Mouse (Mus musculus): ENCODE measurements around the gene Tiam2. TPM values are rescaled to one million over a fixed set of nuclear protein-coding genes. Genes with fewer than 3 reads are reported as not detected.

Tiam2 gene
- polyA plus RNA-seq, 1 experiment from 2014 or later, result 0.51 TPM

DNA sequence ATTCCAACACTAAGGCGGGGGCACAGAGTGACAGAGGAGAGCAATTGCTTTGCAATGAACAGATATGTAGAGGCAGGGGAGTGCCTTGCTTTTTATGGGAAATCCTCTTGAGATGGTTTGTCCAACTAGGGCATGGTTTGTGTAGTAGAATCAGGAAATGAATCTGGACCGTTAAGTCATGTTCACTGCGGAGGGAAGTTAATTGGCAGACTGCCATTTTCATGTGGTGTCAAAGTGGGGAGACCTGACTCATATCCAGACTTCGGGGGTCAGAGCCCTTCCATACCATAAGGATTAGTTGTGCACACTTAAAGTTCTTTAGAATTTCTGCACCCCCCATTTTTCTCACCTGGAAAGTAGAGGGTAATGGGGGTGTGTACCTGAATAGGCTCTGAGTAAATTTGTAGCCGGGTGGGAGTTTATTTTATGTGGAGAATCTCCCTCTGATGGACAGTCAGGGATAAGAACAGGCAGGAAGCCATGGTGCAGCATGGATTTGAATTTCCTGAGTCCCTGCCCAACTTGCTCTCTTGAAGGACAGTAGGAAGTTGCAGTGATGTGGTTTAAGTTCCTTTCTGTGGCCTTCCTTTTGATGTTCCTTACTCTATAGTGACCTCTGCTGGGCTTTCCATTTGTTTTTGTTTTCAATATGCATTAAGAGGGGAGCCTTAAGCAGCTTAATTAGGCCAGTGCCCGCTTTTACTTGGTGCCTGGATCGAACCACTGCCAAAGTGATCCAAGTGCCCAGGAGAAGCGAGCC is 120.0 kb downstream of the Tiam2 start:
- peak; percentile 6 for DNase-seq (ENCODE audit: low spot score)

DNA sequence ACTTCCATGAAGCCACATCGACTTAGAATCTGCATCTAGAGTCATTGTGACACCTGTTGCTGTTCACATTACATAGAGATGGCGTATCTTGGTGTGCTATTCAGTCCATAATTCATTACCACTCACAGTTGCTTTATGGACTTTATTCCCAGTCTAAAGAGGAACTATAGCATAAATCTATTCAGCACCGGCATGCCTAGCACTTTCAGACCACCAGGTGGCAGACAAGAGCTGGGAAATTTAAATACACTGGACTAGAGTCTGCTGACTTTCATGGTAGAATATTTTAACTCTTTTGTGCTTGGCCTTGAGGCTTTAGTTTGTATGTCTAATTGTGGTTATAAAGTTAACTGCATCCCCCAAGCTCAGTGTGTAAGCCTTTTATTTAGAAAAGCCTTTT is 122.4 kb downstream of the Tiam2 start:
- peak; percentile 72 for DNase-seq (ENCODE audit: low spot score)

DNA sequence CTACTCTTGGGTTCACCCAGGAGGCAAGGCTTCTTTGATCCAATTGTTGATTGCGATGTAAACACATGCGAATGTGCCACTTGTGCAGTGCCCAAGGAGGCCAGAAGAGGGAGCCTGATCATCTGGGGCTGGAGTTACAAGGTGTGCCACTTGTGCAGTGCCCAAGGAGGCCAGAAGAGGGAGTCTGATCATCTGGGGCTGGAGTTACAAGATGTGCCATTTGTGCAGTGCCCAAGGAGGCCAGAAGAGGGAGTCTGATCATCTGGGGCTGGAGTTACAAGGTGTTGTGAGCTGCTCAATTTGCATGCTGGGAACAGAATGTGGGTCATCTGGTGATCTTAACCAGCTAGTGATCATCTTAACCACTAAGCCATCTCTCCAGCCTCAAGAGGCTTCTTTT is 124.7 kb downstream of the Tiam2 start:
- DNase-seq (ENCODE audit: low spot score), result peak; percentile 77

DNA sequence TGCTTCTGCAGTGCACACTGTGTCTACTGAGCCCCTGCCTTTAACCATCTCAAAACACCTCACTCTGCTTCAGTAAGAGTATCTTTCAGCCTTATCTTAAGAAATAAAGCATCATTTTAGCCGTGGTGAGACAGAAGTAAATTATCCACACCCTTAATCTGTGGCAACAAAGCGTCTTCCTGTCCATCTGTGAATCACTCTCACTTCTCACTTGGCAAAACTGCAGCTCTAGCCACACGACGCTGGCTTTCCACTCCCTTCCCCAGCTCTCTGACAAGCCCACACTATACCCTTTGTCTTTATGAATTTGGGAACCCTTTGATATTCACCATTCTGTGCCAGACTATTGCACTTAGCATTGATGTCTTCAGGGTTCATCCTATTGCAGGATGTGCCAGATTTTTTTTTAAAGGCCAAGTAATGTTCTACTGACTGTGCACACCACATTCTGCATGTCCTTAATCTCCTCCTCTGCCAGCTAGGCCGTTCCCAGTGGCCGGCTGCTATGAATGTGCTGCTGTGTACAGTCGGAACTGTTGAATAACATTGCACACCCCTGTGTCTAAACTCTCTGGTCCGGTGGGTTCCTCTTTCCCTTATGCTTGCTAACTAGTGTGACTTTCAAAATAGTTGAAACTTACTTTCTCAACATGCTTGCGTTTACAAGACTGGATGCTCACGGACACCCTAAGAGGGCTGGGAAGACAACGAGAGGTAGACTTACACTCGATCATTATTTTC is 126.4 kb downstream of the Tiam2 start:
- DNase-seq (ENCODE audit: low spot score), result no peak

DNA sequence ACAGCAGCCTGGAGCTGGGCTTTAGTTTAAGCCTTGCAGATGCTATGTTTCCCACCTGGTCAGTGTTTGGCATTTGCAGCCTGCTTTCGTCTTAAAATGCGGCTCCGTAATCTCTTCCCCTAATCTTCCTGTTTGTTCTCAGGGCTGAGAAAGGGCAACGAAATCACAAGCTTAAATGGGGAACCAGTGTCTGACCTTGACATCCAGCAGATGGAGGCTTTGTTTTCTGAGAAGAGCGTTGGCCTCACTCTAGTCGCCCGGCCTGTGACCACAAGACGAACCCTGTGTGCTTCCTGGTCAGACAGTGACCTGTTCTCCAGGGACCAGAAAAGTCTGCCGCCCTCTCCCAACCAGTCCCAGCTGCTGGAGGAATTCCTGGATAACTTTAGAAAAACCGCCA is 127.6 kb downstream of the Tiam2 start:
- DNase-seq (ENCODE audit: low spot score), result no peak

DNA sequence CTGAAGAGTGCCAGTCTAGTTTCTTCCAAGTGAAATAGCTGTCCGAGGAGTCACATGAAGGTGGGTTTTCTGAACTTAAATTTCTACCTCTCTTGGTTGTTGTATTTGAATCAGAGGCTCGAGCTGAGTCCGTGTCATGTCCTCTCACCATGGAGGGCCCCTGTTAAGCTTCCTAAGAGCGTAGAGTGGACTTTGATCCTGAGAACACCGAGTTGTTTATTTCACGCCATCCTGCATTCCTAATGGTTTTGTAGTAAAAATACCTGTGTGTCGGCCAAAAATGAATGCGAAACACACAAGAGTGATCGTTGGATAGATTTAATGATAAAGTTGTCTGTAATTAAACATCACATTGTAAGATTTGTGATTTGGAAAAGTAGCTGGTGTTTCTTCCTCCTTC is 128.5 kb downstream of the Tiam2 start:
- no peak for DNase-seq (ENCODE audit: low spot score)

DNA sequence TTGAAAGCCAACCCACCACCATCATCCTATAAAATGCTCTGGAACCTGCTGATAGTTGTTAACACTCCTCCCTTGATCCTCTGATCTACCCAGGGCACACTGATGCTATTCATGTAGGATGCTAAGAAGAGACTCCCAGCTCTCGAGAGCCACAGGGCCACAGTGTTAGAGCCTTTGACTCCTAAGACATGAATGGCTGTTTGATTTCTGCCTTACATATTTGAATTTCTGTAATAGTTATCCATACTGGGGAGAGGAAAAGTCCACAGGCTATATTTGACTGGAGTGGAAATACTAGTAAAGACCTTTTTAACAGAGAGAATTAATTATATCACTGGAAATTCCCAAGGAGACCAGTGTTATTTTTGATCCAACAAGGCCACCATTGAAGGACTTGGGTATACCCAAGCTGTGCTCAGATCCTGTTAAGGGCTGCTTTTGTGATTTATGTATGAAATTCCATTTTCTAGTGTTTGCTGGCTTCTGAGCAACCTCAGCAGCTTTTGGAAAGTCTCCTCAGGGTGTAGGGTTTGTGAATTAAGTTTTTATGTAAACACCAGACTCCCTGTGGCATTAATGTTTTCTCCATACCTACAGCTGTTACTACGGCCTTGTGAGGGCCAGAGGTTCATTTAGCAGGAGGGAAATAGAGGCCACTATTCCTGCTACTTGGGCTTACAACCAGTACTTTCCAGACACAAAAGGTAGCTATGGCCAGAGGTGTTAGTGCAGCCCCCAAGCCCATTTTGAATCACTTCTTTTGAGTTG is 131.7 kb downstream of the Tiam2 start:
- no peak for DNase-seq (ENCODE audit: low spot score)

DNA sequence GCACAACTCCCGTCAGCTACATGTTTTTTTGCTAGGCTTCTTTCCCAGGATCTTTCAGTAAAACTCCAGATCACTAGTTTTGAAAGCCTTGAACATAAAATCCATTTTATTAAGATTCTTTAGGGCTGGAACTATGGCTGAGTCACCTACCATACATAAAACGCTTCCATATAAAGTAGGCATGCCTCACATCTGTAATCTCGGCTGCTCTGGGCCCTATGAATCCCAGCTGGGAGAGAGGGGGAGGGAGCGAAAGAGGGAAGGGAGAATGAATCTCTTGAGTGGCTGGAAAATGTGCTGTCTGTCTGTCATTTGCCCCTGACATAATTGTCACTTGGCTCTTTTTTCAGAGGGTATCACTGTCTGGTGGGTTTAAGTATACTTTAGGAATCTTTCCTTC is 139.5 kb downstream of the Tiam2 start:
- DNase-seq (ENCODE audit: low spot score), result no peak

DNA sequence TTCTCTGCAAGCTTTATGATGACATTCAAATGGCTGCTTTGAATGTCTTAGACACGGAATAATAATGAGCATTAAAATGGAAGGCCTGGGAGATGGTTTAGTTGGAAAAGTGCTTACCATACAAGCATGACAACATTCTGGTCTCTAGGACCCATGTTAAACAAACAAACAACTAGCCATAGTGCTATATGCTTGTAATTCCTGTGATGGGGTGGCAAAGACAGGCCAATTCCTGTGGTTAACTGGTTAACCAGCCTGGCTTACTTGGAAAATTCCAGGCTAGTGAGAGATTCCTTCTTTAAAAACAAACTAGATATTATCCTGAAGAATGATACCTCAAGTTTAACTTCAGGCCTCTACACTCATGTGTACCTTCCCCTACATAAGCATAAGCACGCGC is 140.3 kb downstream of the Tiam2 start:
- DNase-seq (ENCODE audit: low spot score), result no peak

DNA sequence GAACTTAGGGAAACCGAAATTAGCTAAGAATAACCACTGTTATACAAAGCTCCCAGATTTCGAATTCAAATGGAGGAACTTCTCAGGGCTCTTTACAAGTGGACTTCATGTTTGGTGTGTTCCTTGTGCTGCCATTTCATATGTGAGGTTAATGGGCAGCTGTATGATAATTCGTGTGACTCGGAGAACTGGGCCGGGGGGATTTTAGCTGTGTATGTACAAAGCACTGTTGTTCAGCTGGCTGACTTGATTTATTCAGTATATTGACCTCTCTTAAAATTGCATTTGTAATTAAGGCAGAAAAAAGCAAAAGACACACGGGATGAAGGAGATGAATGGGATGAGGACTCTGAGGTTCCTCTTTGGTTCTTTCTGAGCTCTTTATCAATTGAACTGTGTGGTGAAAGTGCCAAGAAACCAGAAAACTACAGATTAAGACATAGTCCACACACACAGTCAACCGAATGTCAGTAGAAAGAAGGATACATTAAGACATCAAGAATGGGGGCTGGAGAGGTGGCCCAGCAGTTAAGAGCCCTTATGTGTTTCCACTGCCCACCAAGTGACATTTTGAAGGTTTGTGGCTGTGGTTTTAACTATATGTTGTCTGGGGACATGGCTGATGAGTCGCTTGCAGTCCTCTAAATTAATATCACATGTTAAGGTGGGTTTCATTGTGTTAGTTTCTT is 141.4 kb downstream of the Tiam2 start:
- DNase-seq (ENCODE audit: low spot score), result no peak

DNA sequence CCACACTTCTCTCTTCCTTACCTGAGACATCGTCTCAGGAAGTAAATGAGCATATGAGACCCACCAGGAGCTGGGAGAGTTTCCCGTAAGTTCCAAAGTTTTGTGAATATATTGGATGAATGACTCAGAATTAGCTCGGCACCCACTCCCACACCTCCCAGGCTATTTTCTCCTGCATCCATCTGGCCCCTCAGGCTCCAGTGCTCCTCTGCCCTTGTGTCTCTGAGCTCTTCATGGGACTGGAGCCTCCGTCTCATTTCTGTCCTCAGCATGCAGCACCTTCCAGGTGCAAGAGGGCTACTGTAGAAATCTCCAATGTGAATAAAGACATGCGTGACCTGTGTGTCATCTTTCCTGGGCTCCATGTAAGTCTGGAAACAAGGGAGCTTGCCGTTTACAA is 145.6 kb downstream of the Tiam2 start:
- no peak for DNase-seq (ENCODE audit: low spot score)

DNA sequence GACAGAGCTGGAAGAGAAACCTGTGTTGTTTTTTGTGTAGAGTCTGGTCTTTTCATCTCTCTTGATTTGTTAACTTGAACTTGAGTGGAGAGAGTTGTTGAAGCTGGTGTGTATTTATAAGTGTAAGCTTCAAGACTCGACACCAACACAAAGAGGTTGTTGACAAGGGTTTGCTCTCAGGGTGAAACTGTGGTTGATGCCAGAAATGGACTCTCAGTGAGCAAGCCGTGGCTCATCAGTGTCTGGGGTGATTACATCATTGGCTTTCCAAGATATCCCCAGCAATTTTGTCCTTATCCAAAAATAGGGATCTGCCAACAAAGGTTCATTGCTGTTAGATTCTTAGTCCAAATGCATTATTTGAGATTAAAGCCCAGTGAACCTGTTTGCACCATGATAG is 150.2 kb downstream of the Tiam2 start:
- DNase-seq (ENCODE audit: low spot score), result no peak

DNA sequence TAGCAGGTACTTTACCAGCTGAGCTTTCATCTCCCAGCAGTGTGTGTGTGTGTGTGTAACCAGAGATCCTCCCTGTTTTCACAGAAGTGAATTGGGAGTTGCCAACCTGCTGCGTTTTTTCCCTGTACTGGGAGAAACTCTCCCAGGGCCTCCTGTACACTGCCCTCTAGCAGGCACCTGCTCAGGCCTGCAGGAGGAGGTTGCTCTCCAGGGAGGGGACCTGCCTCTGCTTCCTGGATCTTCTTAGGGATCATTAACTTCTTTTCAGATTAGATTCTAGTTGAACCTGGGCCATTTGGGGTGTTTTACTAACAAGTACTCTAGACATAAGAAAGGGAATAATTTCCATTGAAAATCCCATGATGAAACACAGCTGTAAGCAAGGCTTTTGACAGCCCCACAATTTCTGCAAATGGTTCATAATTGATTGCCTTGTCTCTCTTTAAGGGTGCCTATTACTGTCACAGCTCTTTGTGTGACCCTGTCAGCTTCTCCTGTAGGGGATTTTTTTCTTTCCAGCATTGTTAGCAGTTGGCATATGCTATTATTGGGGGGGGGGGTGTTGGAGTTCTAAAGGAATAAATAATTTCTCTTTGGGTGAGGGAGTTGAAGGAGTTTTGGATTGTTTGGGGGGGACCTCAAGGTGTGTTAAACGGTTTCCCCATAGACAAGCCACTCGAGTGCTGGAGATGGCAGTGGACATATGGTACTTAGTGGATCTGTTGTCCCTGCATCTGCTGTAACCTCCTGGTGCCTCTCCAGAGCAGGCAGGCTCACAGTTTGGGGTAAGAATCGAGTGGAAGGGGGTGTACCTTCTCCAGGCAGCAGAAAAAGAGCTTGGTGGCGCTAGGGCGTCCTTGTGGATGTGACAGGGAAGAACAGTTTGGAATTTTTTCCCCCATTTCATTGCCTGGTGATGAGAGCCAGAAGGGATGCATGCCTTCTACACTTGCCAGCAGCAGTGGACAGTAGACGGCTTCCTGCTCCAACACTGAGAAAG is 155.5 kb downstream of the Tiam2 start:
- no peak for DNase-seq (ENCODE audit: low spot score)

DNA sequence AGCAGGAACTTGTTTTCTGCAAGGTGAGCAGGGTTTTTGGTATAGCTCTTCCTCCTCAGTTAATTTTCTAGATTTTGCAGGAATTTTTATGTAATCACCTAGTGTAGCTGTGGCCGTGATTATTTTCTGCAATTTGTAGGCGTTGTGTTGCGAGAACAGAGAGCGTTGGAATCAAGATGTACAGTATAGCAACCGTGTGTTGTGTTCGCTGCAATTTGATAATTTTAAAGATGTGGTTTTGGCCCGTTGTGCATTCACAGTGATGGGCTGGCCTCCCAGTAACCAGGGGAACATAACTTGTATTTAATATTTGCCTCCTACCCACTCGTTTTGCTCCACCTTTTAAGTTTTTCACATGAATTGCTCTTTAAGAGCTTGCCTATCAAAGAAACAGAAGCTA is 156.7 kb downstream of the Tiam2 start:
- DNase-seq (ENCODE audit: low spot score), result no peak

DNA sequence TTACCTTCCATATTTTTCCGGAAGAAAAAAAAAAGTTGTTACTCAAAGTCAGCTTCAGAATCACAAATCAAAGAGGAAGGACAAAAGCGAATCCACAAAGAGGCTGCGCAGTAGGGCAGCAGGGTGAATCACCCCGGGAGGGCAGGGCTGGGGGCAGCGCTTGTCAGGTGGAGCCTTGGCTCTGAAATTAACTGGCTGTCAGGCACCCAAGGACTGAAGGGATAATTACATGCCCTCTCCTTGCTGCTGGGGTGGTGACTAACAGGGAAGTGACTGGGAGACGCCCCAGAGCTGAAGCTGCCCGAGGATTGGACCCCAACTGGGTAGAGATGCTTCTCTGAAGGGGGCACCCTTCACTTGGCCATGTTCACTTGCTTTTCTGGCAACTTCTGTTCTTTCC is 159.5 kb downstream of the Tiam2 start:
- no peak for DNase-seq (ENCODE audit: low spot score)

DNA sequence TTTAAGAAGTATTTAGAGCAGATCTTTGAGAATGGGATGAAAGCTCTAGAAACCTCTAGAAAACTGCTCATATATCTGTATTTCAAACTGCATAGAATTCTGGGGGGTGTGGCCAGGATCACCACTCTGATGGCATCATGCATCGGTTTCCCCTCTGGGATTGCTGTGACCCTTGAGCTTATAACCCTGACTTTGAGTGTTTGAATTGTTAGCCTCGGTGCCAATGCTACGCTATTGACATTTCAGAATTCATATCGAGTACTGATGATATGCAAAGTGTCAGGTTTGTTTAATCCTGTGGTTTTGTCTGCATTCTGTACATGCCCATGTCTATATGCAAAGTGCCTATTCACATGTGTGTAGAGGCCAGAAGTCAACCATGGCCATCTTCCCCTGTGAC is 160.8 kb downstream of the Tiam2 start:
- no peak for DNase-seq (ENCODE audit: low spot score)

DNA sequence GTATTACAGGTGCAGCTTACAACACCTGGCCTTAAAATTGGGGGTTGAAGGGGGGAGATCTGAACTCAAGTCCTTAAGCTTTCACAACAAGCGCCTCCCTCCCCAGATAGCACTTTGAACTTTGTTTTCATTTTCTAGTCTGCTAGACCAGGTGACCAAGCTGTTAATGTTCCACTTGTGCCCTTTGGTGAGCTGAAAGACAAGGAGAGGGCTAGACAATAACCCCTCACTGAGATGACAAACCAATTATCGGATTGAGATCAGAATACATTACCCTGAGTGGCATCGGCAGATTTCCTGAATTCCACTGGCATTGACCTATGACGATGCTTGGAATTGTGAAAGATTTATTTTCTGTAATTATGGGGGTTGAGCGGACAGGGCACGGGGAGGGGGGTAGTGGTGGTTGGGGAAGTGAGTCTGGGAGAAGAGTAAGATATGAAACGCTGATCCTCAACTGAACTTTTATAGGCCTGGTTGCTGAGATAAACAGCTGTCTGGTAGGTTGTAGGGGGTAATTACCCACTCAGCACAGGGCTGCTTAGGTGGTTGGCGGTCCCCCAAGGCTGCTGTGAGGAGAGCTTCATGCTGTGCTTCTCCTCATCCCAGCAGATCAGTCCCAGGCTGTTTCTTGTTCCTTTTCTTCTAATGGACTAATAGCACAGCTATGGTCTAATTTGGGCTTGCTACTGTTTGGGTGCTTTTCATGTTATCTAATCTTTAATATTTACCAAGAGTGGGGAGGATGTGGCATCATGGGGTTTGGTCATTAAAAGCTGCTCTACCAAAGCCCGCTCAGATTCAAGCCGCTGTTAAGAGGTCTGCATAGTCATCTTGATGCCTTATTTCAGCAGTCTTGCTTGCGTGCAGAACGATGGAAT is 161.6 kb downstream of the Tiam2 start:
- no peak for DNase-seq (ENCODE audit: low spot score)

DNA sequence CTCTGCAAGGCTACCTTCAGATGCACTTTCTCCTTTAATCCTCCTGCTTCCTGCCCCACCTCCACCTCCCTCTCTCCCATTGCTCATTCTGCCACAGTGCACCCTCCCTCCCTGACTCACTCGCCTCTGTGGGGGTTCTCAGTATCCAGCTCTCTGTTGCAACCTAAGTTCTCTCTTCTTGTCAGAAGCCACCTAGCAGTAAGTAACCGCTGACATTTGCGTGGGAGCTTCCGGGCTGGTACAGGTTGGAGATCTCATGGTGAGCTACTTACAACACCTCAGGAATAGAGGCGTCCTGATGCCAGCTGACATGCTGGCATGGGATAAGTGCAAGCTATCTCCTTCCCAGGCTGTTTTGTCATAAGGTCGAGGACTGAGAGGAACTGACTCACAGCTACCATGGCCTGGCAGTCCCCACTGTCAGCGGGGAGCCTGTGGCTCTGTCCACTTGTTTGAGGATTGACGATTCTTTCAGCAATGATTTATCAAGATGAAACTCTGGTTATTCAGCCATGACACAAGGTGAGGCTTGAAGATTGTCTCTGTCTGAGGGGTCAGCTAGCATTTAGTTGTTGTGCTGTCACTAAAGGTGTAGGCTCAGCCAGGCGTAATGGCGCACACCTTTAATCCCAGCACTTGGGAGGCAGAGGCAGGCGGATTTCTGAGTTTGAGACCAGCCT is 164.0 kb downstream of the Tiam2 start:
- no peak for DNase-seq (ENCODE audit: low spot score)

DNA sequence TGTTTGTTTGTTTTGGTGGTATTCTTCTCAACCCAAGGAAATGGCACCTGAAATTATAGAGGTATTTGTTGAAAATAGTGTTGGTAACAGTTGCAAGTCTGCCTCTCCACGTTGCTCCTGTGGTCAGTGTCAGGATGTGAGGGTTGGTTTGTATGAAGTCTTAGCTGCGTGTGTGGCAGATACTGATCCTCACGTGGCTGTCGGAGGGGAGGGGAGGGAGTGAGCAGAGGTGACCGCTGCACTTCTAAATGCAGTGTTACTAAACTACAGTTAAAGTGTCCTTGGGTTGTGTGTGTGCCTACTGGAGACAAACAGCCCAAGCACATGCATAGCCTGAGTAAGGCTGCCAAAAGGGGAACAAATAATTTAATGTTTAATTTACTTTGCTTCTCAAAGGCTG is 164.7 kb downstream of the Tiam2 start:
- DNase-seq (ENCODE audit: low spot score), result no peak

Measured in thymus, postnatal 0 days (tissue).